Mouse (Mus musculus): ENCODE data around the gene Necap1.

Gene Necap1

DNA sequence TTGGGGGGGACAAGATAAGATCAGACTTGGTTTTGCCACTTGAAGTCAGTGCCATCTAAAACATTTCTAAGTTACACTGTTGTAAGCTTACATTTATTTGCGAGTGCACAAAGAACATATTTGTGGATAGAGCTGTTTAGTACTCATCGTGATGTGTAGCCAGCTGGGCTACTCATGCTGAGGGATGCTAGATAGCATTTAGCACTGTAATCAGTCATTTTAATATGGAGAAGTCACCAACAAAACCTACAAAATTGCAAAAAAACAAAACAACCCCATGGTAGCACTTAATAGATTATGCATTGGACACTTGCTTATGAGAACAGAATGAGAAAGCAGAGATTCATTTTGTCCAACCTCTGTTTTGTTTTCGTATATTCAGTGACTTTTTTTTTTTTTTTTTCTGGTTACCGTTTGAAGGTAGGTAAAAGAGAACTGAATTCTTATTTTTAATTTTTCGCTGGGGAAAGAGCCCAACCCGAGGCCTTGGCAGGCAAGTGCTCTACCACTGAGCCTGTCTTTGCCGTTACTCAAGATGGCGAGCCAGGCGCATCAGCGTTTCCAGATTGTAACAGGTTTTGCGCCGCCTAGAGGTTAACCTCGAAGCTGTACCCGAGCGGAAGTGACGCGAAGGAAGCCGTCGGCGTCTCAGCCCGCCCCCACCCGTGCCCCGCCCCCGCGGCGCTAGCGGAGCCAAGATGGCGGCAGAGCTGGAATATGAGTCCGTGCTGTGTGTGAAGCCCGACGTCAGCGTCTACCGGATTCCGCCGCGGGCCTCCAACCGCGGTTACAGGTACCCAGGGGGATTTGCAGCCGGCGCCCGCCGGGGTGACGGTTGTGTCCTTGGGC is at the start of gene Necap1:
Gene Necap1, plus strand, starts transcription at position 604 of the 849 bp plus-strand sequence.
- peak; percentile 94 to 95 for DNase-seq (ENCODE audit: low spot score in 2 of 2)

DNA sequence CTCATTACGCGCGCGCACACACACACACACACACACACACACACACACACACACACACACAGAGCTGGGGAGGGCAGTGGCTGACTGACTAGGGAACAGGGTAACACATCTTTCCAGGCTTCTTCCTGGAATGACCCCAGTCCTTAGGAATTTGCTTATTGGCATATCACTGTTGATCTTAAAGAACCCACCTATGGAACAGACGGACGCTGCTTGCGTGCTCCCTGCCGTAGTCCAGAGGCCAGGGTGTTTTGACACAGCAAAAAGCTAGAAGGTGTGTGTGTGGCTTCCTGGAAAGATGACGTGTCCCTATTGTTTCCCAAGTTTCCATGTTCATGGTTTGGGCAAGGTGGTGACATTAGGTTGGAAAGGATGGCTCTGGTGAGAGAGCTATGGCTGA is 49.1 kb upstream of the Necap1 start:
- no peak for DNase-seq (ENCODE audit: low spot score in 2 of 2)

- DNase-seq (ENCODE audit: low spot score in 2 of 2), result peak; percentile 69 to 72
These were observed 48.1 kb upstream of the Necap1 start for GRCm38 (mm10) chr6:122825923-122826742.

GRCm38 (mm10) chr6:122828086-122828485 is 46.2 kb upstream of the Necap1 start:
- DNase-seq (ENCODE audit: low spot score in 2 of 2), result peak in 1 of 2 experiments; percentile 19

- DNase-seq (ENCODE audit: low spot score in 2 of 2), result no peak
These were observed 41.4 kb upstream of the Necap1 start for GRCm38 (mm10) chr6:122832880-122833279.

GRCm38 (mm10) chr6:122834365-122834764 is 39.9 kb upstream of the Necap1 start:
- peak; percentile 42 to 47 for DNase-seq (ENCODE audit: low spot score in 2 of 2)

- DNase-seq (ENCODE audit: low spot score in 2 of 2), result no peak
These were observed 37.3 kb upstream of the Necap1 start for GRCm38 (mm10) chr6:122836974-122837373.

DNA sequence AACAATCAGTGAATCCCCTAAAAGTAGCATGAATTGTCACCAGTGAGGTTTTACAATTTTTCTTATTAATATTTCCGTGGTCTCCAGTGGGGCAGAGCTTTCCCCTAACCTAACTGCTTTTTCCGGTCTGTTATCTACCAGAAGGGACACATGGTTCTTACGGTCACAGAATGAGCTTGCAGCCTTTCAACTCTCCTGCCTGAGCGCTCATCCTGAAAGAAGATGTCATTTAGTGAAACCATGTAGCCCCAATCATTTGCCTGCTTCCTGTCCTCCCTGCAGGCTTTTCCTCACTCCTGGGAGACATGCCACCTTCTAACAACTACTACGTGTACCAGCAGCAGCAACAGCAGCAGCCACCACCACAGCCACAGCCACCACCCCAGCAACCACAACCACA is 36.7 kb upstream of the Necap1 start:
- no peak for DNase-seq (ENCODE audit: low spot score in 2 of 2)

- no peak for DNase-seq (ENCODE audit: low spot score in 2 of 2)
These were observed 30.5 kb upstream of the Necap1 start for GRCm38 (mm10) chr6:122843759-122844158.

DNA sequence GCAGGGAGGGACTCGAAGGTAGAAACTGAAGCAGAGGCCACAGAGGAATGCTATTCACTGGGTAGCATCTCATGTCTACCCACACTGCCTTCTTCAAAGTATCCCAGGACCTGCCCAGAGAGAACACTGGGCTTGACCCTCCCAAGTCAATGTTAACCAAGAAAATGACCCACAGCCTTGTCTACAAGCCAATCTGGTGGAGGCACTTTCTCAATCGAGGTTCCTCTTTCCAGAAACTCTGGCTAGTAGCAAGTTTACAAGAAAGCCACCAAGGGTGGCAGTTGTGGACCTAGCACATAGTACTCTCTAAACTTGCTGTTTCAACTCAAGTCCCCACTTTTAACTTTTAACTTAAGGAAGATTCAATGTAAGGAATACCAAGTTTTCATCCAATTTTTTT is 21.6 kb upstream of the Necap1 start:
- no peak for DNase-seq (ENCODE audit: low spot score in 2 of 2)

DNA sequence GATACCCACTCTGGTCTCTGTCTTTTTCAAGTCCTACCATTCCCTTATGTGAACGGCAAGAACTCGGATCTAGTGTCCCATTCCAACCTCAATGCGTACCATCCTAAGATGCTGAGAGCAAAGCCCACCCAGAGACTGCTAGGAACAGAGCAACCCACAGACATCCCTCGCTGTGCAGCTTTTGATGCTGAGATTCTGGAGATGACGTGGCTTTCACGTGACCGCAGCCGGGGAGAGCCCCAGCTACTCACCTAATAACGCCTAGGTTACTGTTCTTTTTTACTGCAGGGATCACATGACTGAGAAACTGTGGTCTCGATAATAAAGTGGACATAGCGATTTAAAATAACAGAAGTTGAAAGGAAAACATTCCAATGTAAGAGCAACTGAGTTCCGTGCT is 19.7 kb upstream of the Necap1 start:
- no peak for DNase-seq (ENCODE audit: low spot score in 2 of 2)

GRCm38 (mm10) chr6:122855955-122856354 is 18.3 kb upstream of the Necap1 start, which contains the start of gene C3ar1:
Gene C3ar1 (minus strand): TSS chr6:122856161.
- no peak for DNase-seq (ENCODE audit: low spot score in 2 of 2)

DNA sequence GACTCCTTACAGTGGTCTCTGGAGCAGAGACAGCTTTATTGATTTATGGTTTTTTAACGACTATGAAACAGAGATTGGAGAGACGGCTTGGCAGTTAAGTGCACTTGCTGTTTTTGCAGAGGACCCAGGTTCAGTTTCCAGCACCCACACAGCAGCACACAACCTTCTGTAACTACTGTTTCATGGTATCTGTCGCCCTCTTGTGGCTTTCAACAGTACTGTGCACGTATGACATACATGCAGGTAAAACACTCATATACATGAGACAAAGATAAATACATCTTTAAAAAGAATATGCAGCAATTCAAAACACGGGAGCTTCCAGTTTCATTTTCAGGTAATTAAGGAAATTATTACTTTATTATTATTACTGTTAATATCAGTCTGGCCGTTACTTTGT is 11.8 kb upstream of the Necap1 start:
- no peak for DNase-seq (ENCODE audit: low spot score in 2 of 2)

GRCm38 (mm10) chr6:122862871-122863270 is 11.4 kb upstream of the Necap1 start:
- DNase-seq (ENCODE audit: low spot score in 2 of 2), result peak in 1 of 2 experiments; percentile 24

- DNase-seq (ENCODE audit: low spot score in 2 of 2), result no peak
These were observed 6.4 kb upstream of the Necap1 start for GRCm38 (mm10) chr6:122867914-122868313.

GRCm38 (mm10) chr6:122869846-122870245 is 4.4 kb upstream of the Necap1 start:
- no peak for DNase-seq (ENCODE audit: low spot score in 2 of 2)

- peak; percentile 79 to 83 for DNase-seq (ENCODE audit: low spot score in 2 of 2)
These were observed 1.5 kb upstream of the Necap1 start for GRCm38 (mm10) chr6:122872800-122873199.

GRCm38 (mm10) chr6:122874720-122875389 is 581 bp downstream of the Necap1 start:
- DNase-seq (ENCODE audit: low spot score in 2 of 2), result no peak

DNA sequence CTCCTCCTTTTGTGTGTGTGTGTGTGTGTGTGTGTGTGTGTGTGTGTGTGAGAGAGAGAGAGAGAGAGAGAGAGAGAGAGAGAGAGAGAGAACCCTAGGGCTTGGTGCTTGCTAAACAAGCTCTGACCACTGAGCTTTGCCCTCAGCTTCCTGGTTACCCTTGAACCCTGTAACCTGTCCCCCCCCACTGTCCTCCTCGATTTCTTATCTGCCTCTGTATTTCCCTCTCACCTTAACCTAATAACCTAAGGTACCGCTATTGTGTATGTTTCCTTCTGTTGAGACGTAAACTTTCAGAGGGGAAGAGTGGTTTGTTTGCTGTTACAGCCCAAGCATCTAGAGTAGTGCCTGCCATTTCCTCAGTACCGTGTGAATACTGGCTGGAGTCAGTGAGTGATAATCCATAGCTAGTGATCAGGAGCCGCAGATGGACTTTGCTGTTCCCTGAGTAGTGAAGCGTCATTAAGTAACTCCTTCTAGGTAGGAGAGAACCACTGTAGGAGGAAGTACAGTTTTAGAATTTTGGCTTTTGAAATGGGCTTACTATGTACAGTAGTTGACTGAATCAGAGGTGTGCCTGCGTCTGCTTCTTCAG is 5.0 kb downstream of the Necap1 start:
- DNase-seq (ENCODE audit: low spot score in 2 of 2), result no peak

GRCm38 (mm10) chr6:122879781-122880505 is 5.7 kb downstream of the Necap1 start:
- no peak for DNase-seq (ENCODE audit: low spot score in 2 of 2)

- no peak for DNase-seq (ENCODE audit: low spot score in 2 of 2)
These were observed 7.0 kb downstream of the Necap1 start for GRCm38 (mm10) chr6:122881287-122881686.

All from spleen, postnatal 36 days (tissue).